Mouse (Mus musculus): ENCODE results near the gene Wars2. TPM values are rescaled to one million over a fixed set of nuclear protein-coding genes. Genes with fewer than 3 reads are reported as not detected.

Gene Wars2
- total RNA-seq, 4 experiments from 2014 or later = 6.6 to 9.6 (median 8.9) TPM

- no peak for DNase-seq (ENCODE audit: low spot score in 2 of 2)
Measured at GRCm38 (mm10) chr3:99263471-99263903, 122.6 kb downstream of the Wars2 start.

- no peak for DNase-seq (ENCODE audit: low spot score in 2 of 2)
Measured at GRCm38 (mm10) chr3:99264695-99265094, 123.8 kb downstream of the Wars2 start.

- no peak for DNase-seq (ENCODE audit: low spot score in 2 of 2)
Measured at GRCm38 (mm10) chr3:99266752-99267303, 126.0 kb downstream of the Wars2 start.

- DNase-seq (ENCODE audit: low spot score in 2 of 2) = no peak
Measured at GRCm38 (mm10) chr3:99277973-99278580, 137.2 kb downstream of the Wars2 start.

GRCm38 (mm10) chr3:99279718-99280117 lies 138.8 kb downstream of the Wars2 start:
- no peak for DNase-seq (ENCODE audit: low spot score in 2 of 2)

- DNase-seq (ENCODE audit: low spot score in 2 of 2) = no peak
Measured at GRCm38 (mm10) chr3:99281453-99281852, 140.6 kb downstream of the Wars2 start.

GRCm38 (mm10) chr3:99288302-99288701 lies 147.4 kb downstream of the Wars2 start:
- no peak for DNase-seq (ENCODE audit: low spot score in 2 of 2)

Small RNAs within 50 kb of the gene (microRNA-seq; reads per million reads assigned to microRNA genes)
- gene Mir6481 = 0 reads per million in 2 experiments

Other genes starting within 250 kb of the Wars2 start
- gene Hao2, start 247.8 kb upstream of the Wars2 start, total RNA-seq (2022) = not detected
- 1 to 10 TPM in 2 of 4 experiments, under 1 TPM in 2; 0.72 to 1.9 (median 1.1) TPM for gene Tbx15, start 99.3 kb downstream of the Wars2 start, total RNA-seq (2022)